Mouse (Mus musculus): ENCODE data around the gene Fndc3b.

DNA sequence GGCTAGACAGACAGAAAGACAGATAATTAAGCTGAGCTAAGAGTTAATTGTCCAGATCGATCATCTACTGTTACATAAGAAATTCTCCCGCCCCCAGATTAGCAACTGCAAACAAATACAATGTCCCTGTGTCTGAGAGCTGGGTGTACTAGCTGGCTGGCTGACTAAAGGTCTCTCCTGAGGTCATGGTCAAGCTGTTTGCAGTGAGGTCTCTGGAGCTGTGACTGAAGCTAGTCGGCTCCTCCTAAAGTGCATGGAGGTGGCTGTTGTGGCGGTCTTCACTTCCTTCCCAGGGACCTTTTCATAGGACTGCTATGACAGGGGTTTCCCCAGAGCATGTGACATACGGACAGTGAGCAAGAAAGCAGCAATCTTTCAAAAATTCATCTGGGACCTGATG, 40.5 kb upstream of the Fndc3b start:
- TF ChIP-seq CTCF (conservative IDR thresholded peaks at IDR 0.05; ENCODE audit: low read length) = no peak
- no peak for TF ChIP-seq POU5F1 (IDR thresholded peaks at IDR 0.05; ENCODE audit: borderline replicate concordance, low read length)
- no peak for TF ChIP-seq NANOG (IDR thresholded peaks at IDR 0.05; ENCODE audit: borderline replicate concordance, low read length)

All from E14TG2a.4 (cell line).